Mouse (Mus musculus) thymus, postnatal 10 days (tissue): ENCODE measurements around the gene Rbmxl2.

ENCODE experiments used
- DNase-seq, 2 experiments: peaks; one replicate each; pipeline ENCODE4 v3.0.0; 2021; ENCODE audit warnings: low spot score in 2 of 2

The Rbmxl2 gene

DNA sequence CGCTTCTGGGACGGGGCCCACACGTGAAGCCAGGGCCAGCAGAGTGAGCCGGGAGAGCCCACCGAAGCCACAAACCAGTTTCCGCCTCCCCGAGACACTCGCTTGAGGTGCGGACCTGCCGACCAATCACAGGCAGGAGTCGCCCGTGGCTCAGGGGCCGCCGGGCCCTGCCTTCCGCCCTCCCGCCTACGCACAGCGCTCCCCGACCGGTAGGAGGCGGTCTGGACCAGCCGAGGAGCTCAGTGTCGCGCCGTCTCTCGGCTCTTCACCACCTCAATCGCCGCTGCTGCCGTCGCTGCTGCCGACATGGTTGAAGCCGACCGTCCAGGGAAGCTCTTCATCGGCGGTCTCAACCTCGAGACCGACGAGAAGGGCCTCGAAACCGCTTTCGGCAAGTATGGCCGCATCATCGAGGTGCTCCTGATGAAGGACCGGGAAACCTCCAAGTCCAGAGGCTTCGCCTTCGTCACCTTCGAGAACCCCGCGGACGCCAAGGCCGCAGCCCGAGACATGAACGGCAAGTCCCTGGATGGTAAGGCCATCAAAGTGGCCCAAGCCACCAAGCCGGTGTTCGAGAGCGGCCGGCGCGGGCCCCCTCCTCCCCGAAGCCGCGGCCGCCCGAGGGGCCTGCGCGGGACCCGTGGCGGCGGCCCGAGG lies at the start of gene Rbmxl2:
Rbmxl2 (plus strand) TSS at position 242 of the 657 bp plus-strand sequence.
- no peak for DNase-seq

GRCm38 (mm10) chr7:107166690-107167089 lies 42.6 kb upstream of the Rbmxl2 start, which contains the start of gene Nlrp14:
Gene Nlrp14, plus strand, starts transcription at chr7:107166990.
- DNase-seq: no peak

DNA sequence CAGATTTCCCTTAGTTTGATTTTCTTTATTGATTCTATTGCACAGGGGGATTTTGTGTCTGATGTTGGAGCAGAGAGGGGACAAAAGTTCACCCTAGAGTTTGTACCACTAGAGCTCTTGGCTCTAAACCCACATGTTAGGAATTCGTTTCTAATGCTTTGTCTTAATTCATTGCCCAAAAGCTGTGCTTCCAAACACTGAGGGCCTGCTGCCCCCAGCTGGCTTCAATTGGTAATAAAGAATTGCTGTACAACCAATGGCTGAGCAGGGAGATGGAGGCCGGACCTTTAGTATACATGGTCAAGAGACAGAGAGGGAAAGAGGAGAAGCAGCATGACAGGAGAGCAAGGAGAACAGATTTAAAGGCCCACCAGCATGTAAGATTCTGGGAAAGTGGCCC lies 28.8 kb upstream of the Rbmxl2 start:
- DNase-seq: no peak

DNA sequence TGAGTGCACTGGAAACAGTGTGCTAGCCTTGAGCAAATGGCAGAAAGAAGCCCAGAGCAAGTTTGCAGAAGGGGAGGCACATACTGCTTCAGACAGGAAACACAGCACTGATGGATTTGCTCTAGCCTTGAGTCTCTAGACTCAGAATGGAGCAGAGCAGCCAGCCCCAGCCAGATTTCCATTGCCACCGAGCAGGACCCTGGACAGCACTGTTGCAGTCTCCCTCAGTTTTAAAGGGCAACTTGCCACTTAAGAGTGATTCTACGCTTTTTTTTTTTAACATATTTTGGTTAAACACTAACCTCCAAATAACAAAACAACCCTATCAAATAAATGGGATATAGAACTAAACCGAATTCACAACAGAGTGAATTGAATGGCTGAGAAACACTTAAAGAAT lies 7.4 kb upstream of the Rbmxl2 start:
- no peak for DNase-seq

DNA sequence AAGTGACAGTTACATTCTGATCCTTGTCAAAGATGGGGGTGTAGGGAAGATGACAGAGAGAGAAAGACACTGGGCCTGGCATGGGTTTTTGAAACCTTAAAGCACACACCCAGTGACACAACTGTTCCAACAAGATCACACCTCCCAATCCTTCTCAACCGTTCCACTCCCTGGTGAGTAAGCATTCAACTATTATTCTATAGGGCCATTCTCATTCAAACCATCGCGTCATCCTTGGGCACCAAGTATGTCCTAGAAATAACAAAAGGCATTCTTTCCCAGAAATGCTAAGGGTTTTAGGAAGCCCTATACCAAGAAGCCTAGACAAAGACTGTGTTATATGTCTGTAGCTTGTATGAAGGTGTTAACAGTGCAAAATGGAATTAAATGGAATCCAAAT lies 1.4 kb upstream of the Rbmxl2 start:
- DNase-seq: no peak

DNA sequence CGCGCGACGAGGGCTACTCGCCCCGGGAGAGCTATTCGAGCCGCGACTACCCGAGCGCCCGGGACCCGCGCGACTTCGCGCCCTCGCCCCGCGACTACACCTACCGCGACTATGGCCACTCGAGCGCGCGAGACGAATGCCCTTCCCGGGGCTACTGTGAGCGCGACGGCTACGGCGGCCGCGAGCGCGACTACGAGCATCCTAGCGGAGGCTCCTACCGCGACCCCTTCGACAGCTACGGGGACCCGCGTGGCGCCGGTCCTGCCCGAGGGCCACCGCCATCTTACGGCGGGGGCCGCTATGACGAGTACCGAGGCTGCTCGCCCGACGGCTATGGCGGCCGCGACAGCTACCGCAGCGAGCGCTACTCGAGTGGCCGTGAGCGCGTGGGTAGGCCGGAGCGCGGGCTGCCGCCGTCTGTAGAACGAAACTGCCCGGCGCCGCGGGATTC lies 906 bp downstream of the Rbmxl2 start:
- no peak for DNase-seq

DNA sequence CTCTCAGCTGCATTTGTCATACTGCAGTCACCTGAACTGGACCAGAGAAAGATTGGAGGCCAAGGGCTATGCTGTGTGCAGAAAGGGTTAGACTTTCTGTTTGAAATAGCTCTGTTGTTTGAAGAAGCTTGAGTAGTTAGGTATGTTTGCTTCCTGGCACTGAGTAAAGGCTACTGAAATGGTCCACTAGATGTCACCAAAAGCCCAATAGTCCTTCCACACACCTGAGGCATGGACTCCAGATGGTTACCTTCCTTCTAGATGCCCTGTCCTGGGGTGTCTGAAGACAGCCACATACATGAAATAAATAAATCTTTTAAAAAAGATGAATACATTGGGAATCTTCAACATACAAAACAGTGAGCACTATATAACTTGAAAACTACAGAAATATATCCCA lies 6.5 kb downstream of the Rbmxl2 start:
- no peak for DNase-seq

DNA sequence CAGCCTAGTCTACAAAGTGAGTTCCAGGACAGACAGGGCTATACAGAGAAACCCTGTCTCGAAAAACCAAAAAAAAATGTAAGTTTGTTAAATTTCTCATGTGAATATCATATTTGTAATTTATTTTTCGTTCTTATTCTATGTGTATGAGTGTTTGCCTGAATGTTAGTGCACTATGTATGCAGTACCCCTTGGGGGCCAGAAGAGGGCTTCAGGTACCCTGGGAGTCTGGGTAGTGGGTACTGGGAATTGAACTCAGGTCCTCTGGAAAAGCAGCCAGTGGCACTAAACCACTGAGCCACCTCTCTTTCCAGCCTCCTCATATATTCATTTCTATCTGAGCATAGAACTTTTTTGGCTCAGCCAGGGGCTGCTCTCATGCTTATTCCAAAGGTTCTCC lies 7.6 kb downstream of the Rbmxl2 start:
- no peak for DNase-seq

DNA sequence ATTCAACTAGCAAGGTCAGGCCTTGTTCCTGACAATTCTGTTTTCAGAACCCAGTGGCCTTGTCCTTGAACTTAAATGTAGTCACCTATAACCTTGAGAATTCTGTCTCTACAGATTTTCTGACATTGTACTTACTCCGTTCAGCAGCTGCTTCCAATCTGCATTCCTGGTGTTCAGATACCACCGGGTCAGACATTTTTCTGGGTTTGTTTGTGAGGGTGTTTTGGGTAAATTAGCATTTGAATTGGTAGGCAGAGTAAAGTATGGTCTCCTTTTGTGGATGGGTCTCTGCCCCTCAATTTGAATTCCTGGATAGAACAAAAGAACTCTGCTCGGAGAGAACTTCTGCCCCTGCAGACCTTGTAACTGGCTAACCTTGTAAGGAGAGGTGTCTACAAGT lies 27.6 kb downstream of the Rbmxl2 start:
- no peak for DNase-seq

- DNase-seq: no peak
Observed at GRCm38 (mm10) chr7:107237498-107237897, 28.3 kb downstream of the Rbmxl2 start.

DNA sequence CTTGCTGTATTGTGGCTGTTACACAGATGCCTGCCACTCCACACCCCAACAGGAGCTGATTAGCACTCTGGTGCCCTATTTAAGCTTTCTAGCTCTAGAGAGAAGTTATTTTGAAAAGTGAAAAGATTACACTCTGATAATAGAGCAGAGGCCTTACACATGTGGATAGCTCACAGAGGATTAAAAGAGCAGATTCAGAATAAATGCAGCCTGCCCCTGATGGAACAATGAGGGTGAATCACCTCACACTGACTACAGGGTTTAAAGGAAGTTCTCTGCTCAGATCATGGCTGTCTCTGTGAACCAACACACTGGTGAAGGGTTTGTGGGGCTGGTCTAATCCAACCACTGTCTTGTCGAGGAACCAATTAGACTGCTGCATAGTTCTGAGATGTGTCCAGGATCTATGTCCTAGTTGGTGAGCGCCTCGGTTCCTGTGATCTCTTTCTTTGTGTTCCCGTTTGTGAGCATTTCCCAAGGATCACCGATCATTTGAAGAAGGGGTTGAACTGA lies 32.2 kb downstream of the Rbmxl2 start:
- no peak for DNase-seq

GRCm38 (mm10) chr7:107250211-107250985 lies 41.2 kb downstream of the Rbmxl2 start:
- DNase-seq: no peak

- DNase-seq: no peak
Observed at GRCm38 (mm10) chr7:107253355-107253754, 44.1 kb downstream of the Rbmxl2 start.

DNA sequence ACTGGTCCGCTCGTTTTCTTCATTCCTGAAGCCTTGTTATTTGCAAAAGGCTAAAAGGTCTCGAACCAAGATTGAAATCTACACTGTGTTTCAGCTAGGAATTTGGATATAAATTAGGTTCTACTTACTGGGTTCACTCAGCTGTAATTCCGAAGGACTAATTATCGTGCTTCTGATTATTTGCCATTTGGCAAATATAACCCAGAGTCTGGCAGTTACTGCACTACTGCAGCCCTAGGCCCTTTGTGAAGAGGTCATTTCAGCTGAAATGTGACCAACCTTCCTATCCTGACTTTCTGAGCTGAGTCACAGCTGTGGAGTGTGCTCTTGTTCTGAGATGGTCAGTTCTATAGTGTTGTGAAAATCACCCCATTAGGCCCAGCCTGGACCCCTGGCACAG lies 50.7 kb downstream of the Rbmxl2 start:
- no peak for DNase-seq
